Mouse (Mus musculus) liver, embryonic 14.5 days (tissue): ENCODE results near the gene Alg2. TPM values are rescaled to one million over a fixed set of nuclear protein-coding genes. Genes with fewer than 3 reads are reported as not detected.

Experiments used
- ATAC-seq: fragments of 200-750 bp; cut with Nextera tagmentation; 2 replicates; pipeline ENCODE4 v1.8.0; 2017; ENCODE audit warnings: moderate number of reproducible peaks, mild to moderate bottlenecking, moderate library complexity; ENCODE audit not compliant: insufficient read depth
- DNase-seq, 3 experiments: peaks; one replicate each; pipeline ENCODE4 v3.0.0-alpha.2; 2012 to 2013; ENCODE audit warnings: low read depth in 3 of 3, low spot score in 3 of 3
- H3K27ac ChIP-seq: fragments of 300-500 bp; sonication (generic); 2 replicates; pipeline ENCODE4 v1.5.1; 2014; ENCODE audit warnings: moderate library complexity, mild to moderate bottlenecking, control low read depth, inconsistent platforms
- H3K27me3 ChIP-seq: fragments of 300-500 bp; sonication (generic); 2 replicates; pipeline ENCODE4 v1.6.1; 2014; ENCODE audit warnings: mild to moderate bottlenecking, low read length, moderate library complexity; ENCODE audit not compliant: control insufficient read depth, insufficient read depth
- H3K36me3 ChIP-seq: fragments of 300-500 bp; sonication (generic); replicated peaks from 2 replicates; pipeline ENCODE4 v1.6.1; 2014; ENCODE audit warnings: low read depth; ENCODE audit not compliant: control insufficient read depth, insufficient read depth
- H3K4me1 ChIP-seq, 2 experiments: fragments of 200-500 bp in 1 of 2; fragments of 300-500 bp in 1 of 2; sonication (generic) in 1 of 2; replicated peaks; 2 replicates each; pipeline ENCODE4 v1.6.1; 2012 to 2014; ENCODE audit warnings: antibody characterized with exemption in 1 of 2, inconsistent platforms in 1 of 2, low read length in 1 of 2; ENCODE audit not compliant: control insufficient read depth in 2 of 2, insufficient read depth in 2 of 2
- H3K4me2 ChIP-seq: fragments of 300-500 bp; sonication (generic); 2 replicates; pipeline ENCODE4 v1.6.1; 2014; ENCODE audit warnings: low read depth, mild to moderate bottlenecking, control low read depth, moderate library complexity
- H3K4me3 ChIP-seq, 2 experiments: fragments of 200-500 bp in 1 of 2; fragments of 300-500 bp in 1 of 2; sonication (generic) in 1 of 2; 2 replicates each; pipeline ENCODE4 v1.5.1; 2012 to 2014; ENCODE audit warnings: low read depth in 2 of 2, low read length in 2 of 2, mild to moderate bottlenecking in 2 of 2, control low read depth in 1 of 2, inconsistent platforms in 1 of 2, moderate library complexity in 1 of 2; ENCODE audit not compliant: insufficient read depth in 1 of 2
- H3K9ac ChIP-seq: fragments of 300-500 bp; sonication (generic); replicated peaks from 2 replicates; pipeline ENCODE4 v1.6.1; 2014; ENCODE audit warnings: mild to moderate bottlenecking, control low read depth, moderate library complexity
- H3K9me3 ChIP-seq: fragments of 300-500 bp; sonication (generic); 2 replicates; pipeline ENCODE4 v1.6.1; 2016; ENCODE audit warnings: low read length, mixed read lengths; ENCODE audit not compliant: control insufficient read depth
- CTCF ChIP-seq: IDR thresholded peaks from 2 replicates; pipeline ENCODE4 v1.5.1; 2016; ENCODE audit warnings: antibody characterized with exemption, low read depth, control low read depth
- EP300 ChIP-seq: IDR thresholded peaks from 2 replicates; pipeline ENCODE4 v1.6.1; 2016; ENCODE audit warnings: antibody characterized with exemption, low read depth
- WGBS: fragments of 180-500 bp; shearing (Covaris S2); extraction: QIAGEN DNeasy Blood & Tissue Kit; methylation state at CpG from one replicate; pipeline ENCODE4 v1.1.7; 2014; ENCODE audit not compliant: insufficient replicate concordance; 5-methylcytosine and 5-hydroxymethylcytosine counted together
- polyA plus RNA-seq, 2 experiments: library from polyadenylated mRNA; depleted of rRNA in 1 of 2; stranded (reverse) in 1 of 2; unstranded in 1 of 2; fragments of >200 nt; fragmentation: Nextera tagmentation in 1 of 2; extraction: Ambion mirVana in 1 of 2; gene quantifications; 2 replicates each; pipeline versions ENCODE4 v1.2.1 to v1.2.3; 2012 to 2014

The Alg2 gene
- 5.0 and 5.9 TPM in 2 replicates for polyA plus RNA-seq (2012; rRNA removed)
- polyA plus RNA-seq (2014; fragmentation: Nextera tagmentation; extraction: Ambion mirVana) = 12.0 and 12.8 TPM in 2 replicates

GRCm38 (mm10) chr4:47473968-47474729 lies at the start of gene Alg2, which contains the start of gene Sec61b:
Gene Alg2, minus strand, starts transcription at chr4:47474333.
Gene Sec61b, plus strand, starts transcription at chr4:47474658.
- H3K27ac ChIP-seq = peak within 1 kb of the TSS; percentile 81
- peak; percentile 31; the same call in 1 of the 2 replicates for TF ChIP-seq CTCF
- TF ChIP-seq EP300 = peak; percentile 78
- peak; percentile 95 to 97 (median 95) for DNase-seq
- no peaks in the 10 kb centered on the region for H3K27me3 ChIP-seq
- peaks cover 11 to 14% of the 10 kb centered on the region in 2 experiments for H3K4me1 ChIP-seq
- WGBS = under 1% methylated on average over 57 of the region's 58 CpGs
- peak within 1 kb of the TSS; percentile 90 for H3K9ac ChIP-seq
- peaks cover 21% of the 10 kb centered on the region for H3K36me3 ChIP-seq
- peak; percentile 97 for ATAC-seq
- H3K9me3 ChIP-seq = no peaks in the 10 kb centered on the region
- peak within 1 kb of the TSS; percentile 96 to 97 for H3K4me3 ChIP-seq
- peak within 1 kb of the TSS; percentile 91 for H3K4me2 ChIP-seq

GRCm38 (mm10) chr4:47521884-47522605 lies 47.9 kb upstream of the Alg2 start:
- 66% methylated on average over 6 of the region's 6 CpGs for WGBS
- no peak for ATAC-seq

GRCm38 (mm10) chr4:47520076-47520475 lies 45.9 kb upstream of the Alg2 start:
- H3K36me3 ChIP-seq = no peaks in the 10 kb centered on the region
- H3K4me3 ChIP-seq = no peak overlapping the region
- H3K9me3 ChIP-seq = no peaks in the 10 kb centered on the region
- no peak for DNase-seq
- no peak overlapping the region for H3K27ac ChIP-seq
- 34% methylated on average over 4 of the region's 4 CpGs for WGBS
- H3K4me1 ChIP-seq = no peaks in the 10 kb centered on the region
- no peak overlapping the region for H3K9ac ChIP-seq
- TF ChIP-seq CTCF (no peak), EP300 (no peak)
- H3K27me3 ChIP-seq = no peaks in the 10 kb centered on the region
- ATAC-seq = no peak
- H3K4me2 ChIP-seq = no peak overlapping the region

More at GRCm38 (mm10) chr4:47521884-47522605, 47.9 kb upstream of the Alg2 start:
- Histone ChIP-seq H3K27me3 (no peaks in the 10 kb centered on the region), H3K27ac (no peak overlapping the region), H3K4me1 (no peaks in the 10 kb centered on the region), H3K36me3 (no peaks in the 10 kb centered on the region), H3K4me3 (no peak overlapping the region), H3K4me2 (no peak overlapping the region), H3K9ac (no peak overlapping the region), H3K9me3 (no peaks in the 10 kb centered on the region)
- TF ChIP-seq CTCF (no peak), EP300 (no peak)
- DNase-seq = no peak

- Histone ChIP-seq H3K9me3 (no peaks in the 10 kb centered on the region), H3K4me1 (no peaks in the 10 kb centered on the region), H3K27me3 (no peaks in the 10 kb centered on the region)
Measured at GRCm38 (mm10) chr4:47518551-47519181, 44.5 kb upstream of the Alg2 start.

More at GRCm38 (mm10) chr4:47518551-47519181, 44.5 kb upstream of the Alg2 start:
- no peak for TF ChIP-seq EP300
- TF ChIP-seq CTCF = no peak
- ATAC-seq (no peak), DNase-seq (no peak)
- Histone ChIP-seq H3K4me3 (no peak overlapping the region), H3K9ac (no peak overlapping the region), H3K27ac (no peak overlapping the region), H3K36me3 (no peaks in the 10 kb centered on the region), H3K4me2 (no peak overlapping the region)
- 60% methylated on average over 12 of the region's 12 CpGs for WGBS
